Mouse (Mus musculus): ENCODE measurements around the gene Cdkl2. TPM values are rescaled to one million over a fixed set of nuclear protein-coding genes. Genes with fewer than 3 reads are reported as not detected.

Cdkl2 gene
- total and polyA plus RNA-seq, 3 experiments = 0.51 to 1.0 (median 0.54) TPM

- Histone ChIP-seq H3K4me3 (replicated peaks in 1 of 3; ENCODE audit: low read depth in 2 of 3, low read length in 2 of 3, poor library complexity in 1 of 3) (peak within 1 kb of the TSS; percentile 96 to 99 (median 98)), H3K9me3 (replicated peaks; ENCODE audit: low read length) (no peaks in the 10 kb centered on the region), H3K27me3 (replicated peaks) (no peaks in the 10 kb centered on the region), H3K4me1 (ENCODE audit: control insufficient read depth in 1 of 2, insufficient read depth in 2 of 2) (peaks cover 4 to 42% of the 10 kb centered on the region in 2 experiments; a peak in 3 of 4 replicates), H3K9ac (ENCODE audit: insufficient read depth, low read depth) (peak within 1 kb of the TSS; percentile 81), H3K27ac (ENCODE audit: insufficient read depth, low read depth) (peak within 1 kb of the TSS; percentile 95), H3K36me3 (replicated peaks in 1 of 2; ENCODE audit: control insufficient read depth in 1 of 2, insufficient read depth in 1 of 2, low read length in 1 of 2) (peaks cover 0 to 9% of the 10 kb centered on the region in 2 experiments), H3K4me2 (ENCODE audit: insufficient read depth, low read depth, poor library complexity, severe bottlenecking) (peak within 1 kb of the TSS; percentile 94), H3K79me2 (replicated peaks; ENCODE audit: control insufficient read depth, extremely low read depth, insufficient read depth, poor library complexity, severe bottlenecking) (peaks cover 42% of the 10 kb centered on the region)
- peak; percentile 98 for DNase-seq (ENCODE audit: extremely low read depth)
- in situ Hi-C loops (cut with MboI; ENCODE audit: low pct_ligation_motif_present, low pct_unique_long_range_greater_than_20kb, low sequenced_read_pairs) = no loop called here
- no peak for TF ChIP-seq JUN (IDR thresholded peaks at IDR 0.05; ENCODE audit: insufficient read depth, low read depth, low read length)
- TF ChIP-seq RCOR1 (conservative IDR thresholded peaks at IDR 0.05; ENCODE audit: low read depth, low read length) = peak; percentile 75; the same call in 1 of the 2 replicates
- TF ChIP-seq POLR2AphosphoS2 (IDR thresholded peaks at IDR 0.05; ENCODE audit: low read depth, low read length) = peak; percentile 84; the same call in 1 of the 2 replicates
- TF ChIP-seq ETS1 (conservative IDR thresholded peaks at IDR 0.05; ENCODE audit: low read depth, low read length) = peak; percentile 40; the same call in 1 of the 2 replicates
- no peak for TF ChIP-seq ZNF384 (IDR thresholded peaks at IDR 0.05; ENCODE audit: low read depth, low read length)
- TF ChIP-seq NRF1 (IDR thresholded peaks at IDR 0.05; ENCODE audit: low read depth, low read length) = peak; percentile 90
- TF ChIP-seq SIN3A (IDR thresholded peaks at IDR 0.05; ENCODE audit: low read length) = peak; percentile 92
- TF ChIP-seq GABPA (IDR thresholded peaks at IDR 0.05; ENCODE audit: insufficient replicate concordance, low read depth, low read length) = no peak
- TF ChIP-seq USF2 (conservative IDR thresholded peaks at IDR 0.05; ENCODE audit: low read depth, low read length) = no peak
- no peak for TF ChIP-seq SMC3 (IDR thresholded peaks at IDR 0.05; ENCODE audit: low read depth, low read length)
- TF ChIP-seq JUND (conservative IDR thresholded peaks at IDR 0.05; ENCODE audit: low read depth, low read length) = no peak
- peak; percentile 64; the same call in 1 of the 2 replicates for TF ChIP-seq PAX5 (IDR thresholded peaks at IDR 0.05; ENCODE audit: low read length)
- peak; percentile 65; the same call in 1 of the 2 replicates for TF ChIP-seq MEF2A (IDR thresholded peaks at IDR 0.05; ENCODE audit: borderline replicate concordance, low read depth, low read length)
- no peak for TF ChIP-seq ZKSCAN1 (IDR thresholded peaks at IDR 0.05; ENCODE audit: borderline replicate concordance, low read depth, low read length)
- peak; percentile 83 for TF ChIP-seq CHD2 (IDR thresholded peaks at IDR 0.05; ENCODE audit: low read length)
- peak; percentile 97 for TF ChIP-seq TBP (conservative IDR thresholded peaks at IDR 0.05; ENCODE audit: low read depth, low read length)
- peak; percentile 93 for TF ChIP-seq POLR2A (IDR thresholded peaks at IDR 0.05; ENCODE audit: low read depth, low read length)
- TF ChIP-seq MAFK (IDR thresholded peaks at IDR 0.05; ENCODE audit: insufficient replicate concordance, low read length) = no peak
- TF ChIP-seq EP300 (IDR thresholded peaks at IDR 0.05; ENCODE audit: low read length) = no peak
- TF ChIP-seq TCF12 (IDR thresholded peaks at IDR 0.05; ENCODE audit: low read depth, low read length) = peak; percentile 81
- TF ChIP-seq BHLHE40 (IDR thresholded peaks at IDR 0.05; ENCODE audit: low read depth, low read length) = 0 out of 2 replicates have a peak, but pooled peaks have one; percentile 12
- peak; percentile 89 for TF ChIP-seq MAZ (IDR thresholded peaks at IDR 0.05; ENCODE audit: low read depth, low read length)
- peak; percentile 96 for TF ChIP-seq ZMIZ1 (IDR thresholded peaks at IDR 0.05; ENCODE audit: low read depth, low read length)
- TF ChIP-seq MAX (IDR thresholded peaks at IDR 0.05; ENCODE audit: low read length) = peak; percentile 76
- no peak for TF ChIP-seq UBTF (IDR thresholded peaks at IDR 0.05; ENCODE audit: low read depth, low read length)
- peak; percentile 94 for TF ChIP-seq NELFE (IDR thresholded peaks at IDR 0.05; ENCODE audit: low read depth, low read length)
- TF ChIP-seq HCFC1 (IDR thresholded peaks at IDR 0.05; ENCODE audit: low read depth, low read length) = peak; percentile 75
- TF ChIP-seq ELF1 (IDR thresholded peaks at IDR 0.05; ENCODE audit: low read depth, low read length) = peak; percentile 90
- 0 out of 2 replicates have a peak, but pooled peaks have one; percentile 41 for TF ChIP-seq CHD1 (IDR thresholded peaks at IDR 0.05; ENCODE audit: low read depth, low read length)
- no peak for TF ChIP-seq ZC3H11A (IDR thresholded peaks at IDR 0.05; ENCODE audit: low read depth, low read length)
- TF ChIP-seq RAD21 (IDR thresholded peaks at IDR 0.05; ENCODE audit: low read depth, low read length) = no peak
- peak; percentile 38 for TF ChIP-seq IRF4 (IDR thresholded peaks at IDR 0.05; ENCODE audit: low read depth, low read length)
- TF ChIP-seq MYC (IDR thresholded peaks at IDR 0.05; ENCODE audit: low read depth, low read length) = peak; percentile 63; the same call in 1 of the 2 replicates
- no peak for TF ChIP-seq CTCF (conservative IDR thresholded peaks at IDR 0.05 in 1 of 2, IDR thresholded peaks at IDR 0.05 in 1 of 2; ENCODE audit: low read depth in 2 of 2, low read length in 2 of 2)
- TF ChIP-seq KAT2A (IDR thresholded peaks at IDR 0.05; ENCODE audit: insufficient replicate concordance, low read length) = peak; percentile 77; the same call in 1 of the 2 replicates
- 0 out of 2 replicates have a peak, but pooled peaks have one; percentile 80 for TF ChIP-seq E2F4 (IDR thresholded peaks at IDR 0.05; ENCODE audit: insufficient replicate concordance, low read depth, low read length)
- TF ChIP-seq MXI1 (IDR thresholded peaks at IDR 0.05; ENCODE audit: low read depth, low read length) = peak; percentile 92
- no peak for TF ChIP-seq USF1 (IDR thresholded peaks at IDR 0.05; ENCODE audit: low read depth, low read length)
- dilution Hi-C loops (cut with MboI; ENCODE audit: extremely low pct_ligation_motif_present, extremely low pct_unique_long_range_greater_than_20kb, low sequenced_read_pairs) = no loop called here
Observed at GRCm38 (mm10) chr5:92083417-92084038, 39.8 kb upstream of the Cdkl2 start, which contains the start of gene G3bp2. TSS of gene G3bp2 (minus strand) at chr5:92083719.
